In genomic region chr7:90210947-90211346, GRCm38 (mm10) we compare ENCODE assay signal across 22 mouse cellular contexts. TPM values are rescaled to one million over a fixed set of nuclear protein-coding genes. Genes with fewer than 3 reads are reported as not detected.
A peak's percentile ranks its signal among the peaks of the same experiment; 100 is the strongest.
DNase-seq lines count a peak whose midpoint lies in the region; ATAC-seq and TF ChIP-seq lines count a peak whose summit lies in the region.
"Had no signal": no experiment of that assay in that cellular context is flagged by ENCODE, and none has a peak within 500 bp of the region (broad histone marks: within the 10 kb centered on the region; RNA-seq: fewer than 3 reads in every experiment).

No protein-coding gene starts in this region.

- H3K27ac ChIP-seq in heart, postnatal 0 days (ENCODE audit: low read depth), result no peak overlapping the region
- H3K27ac ChIP-seq in kidney, embryonic 16.5 days (ENCODE audit: low read length), result no peak overlapping the region
- H3K27ac ChIP-seq in kidney, embryonic 15.5 days, result no peak overlapping the region
- no peak overlapping the region for H3K27ac ChIP-seq in liver, embryonic 12.5 days
- H3K27ac ChIP-seq in liver, embryonic 15.5 days (replicated peaks), result no peak overlapping the region
- H3K27ac ChIP-seq: embryonic facial prominence, embryonic 10.5 days; hindbrain, embryonic 14.5 days had no signal

- peaks cover 35% of the 10 kb centered on the region for H3K36me3 ChIP-seq in heart, postnatal 0 days (replicated peaks; ENCODE audit: control insufficient read depth, insufficient read depth, low read length)
- H3K36me3 ChIP-seq in kidney, embryonic 16.5 days (ENCODE audit: insufficient read depth, low read length), result peaks cover 24% of the 10 kb centered on the region
- H3K36me3 ChIP-seq in kidney, embryonic 15.5 days, result peaks cover 28% of the 10 kb centered on the region
- peaks cover 44% of the 10 kb centered on the region for H3K36me3 ChIP-seq in liver, embryonic 12.5 days
- peaks cover 42% of the 10 kb centered on the region for H3K36me3 ChIP-seq in liver, embryonic 15.5 days (replicated peaks)

- no peak for TF ChIP-seq EP300 in heart, postnatal 0 days (IDR thresholded peaks at IDR 0.05; ENCODE audit: low read depth)

- no peak for TF ChIP-seq CTCF in heart, postnatal 0 days (IDR thresholded peaks at IDR 0.05; ENCODE audit: low read depth)

- intact Hi-C loops in heart, postnatal 14 days (cut with DNase I), result no loop called here

- H3K27me3 ChIP-seq in heart, postnatal 0 days (ENCODE audit: control insufficient read depth, insufficient read depth, low read length), result no peaks in the 10 kb centered on the region
- H3K27me3 ChIP-seq in kidney, embryonic 16.5 days (ENCODE audit: insufficient read depth, low read length), result no peaks in the 10 kb centered on the region
- no peaks in the 10 kb centered on the region for H3K27me3 ChIP-seq in kidney, embryonic 15.5 days
- H3K27me3 ChIP-seq in liver, embryonic 12.5 days (replicated peaks), result no peaks in the 10 kb centered on the region
- H3K27me3 ChIP-seq in liver, embryonic 15.5 days, result no peaks in the 10 kb centered on the region
- H3K27me3 ChIP-seq: heart, embryonic 12.5 days had no signal

- H3K9ac ChIP-seq in heart, postnatal 0 days (replicated peaks; ENCODE audit: low read depth, low read length), result no peak overlapping the region
- H3K9ac ChIP-seq in kidney, embryonic 16.5 days (replicated peaks; ENCODE audit: low read length), result no peak overlapping the region
- H3K9ac ChIP-seq in kidney, embryonic 15.5 days, result no peak overlapping the region
- no peak overlapping the region for H3K9ac ChIP-seq in liver, embryonic 12.5 days
- H3K9ac ChIP-seq in liver, embryonic 15.5 days, result no peak overlapping the region
- H3K9ac ChIP-seq: heart, embryonic 12.5 days; hindbrain, embryonic 14.5 days had no signal

- no peaks in the 10 kb centered on the region for H3K4me1 ChIP-seq in heart, postnatal 0 days (ENCODE audit: control insufficient read depth, insufficient read depth)
- no peaks in the 10 kb centered on the region for H3K4me1 ChIP-seq in kidney, embryonic 16.5 days (ENCODE audit: insufficient read depth, low read length)
- no peaks in the 10 kb centered on the region for H3K4me1 ChIP-seq in kidney, embryonic 15.5 days
- H3K4me1 ChIP-seq in liver, embryonic 12.5 days, result peaks cover 14% of the 10 kb centered on the region
- peaks cover 6% of the 10 kb centered on the region; the same call in 1 of the 2 replicates for H3K4me1 ChIP-seq in liver, embryonic 15.5 days (replicated peaks)
- H3K4me1 ChIP-seq: embryonic facial prominence, embryonic 10.5 days; heart, embryonic 12.5 days had no signal

- no peak overlapping the region for H3K4me2 ChIP-seq in heart, postnatal 0 days (ENCODE audit: low read depth, low read length)
- no peak overlapping the region for H3K4me2 ChIP-seq in kidney, embryonic 16.5 days (replicated peaks; ENCODE audit: low read depth, low read length)
- no peak overlapping the region for H3K4me2 ChIP-seq in kidney, embryonic 15.5 days
- H3K4me2 ChIP-seq in liver, embryonic 12.5 days, result no peak overlapping the region
- no peak overlapping the region for H3K4me2 ChIP-seq in liver, embryonic 15.5 days
- H3K4me2 ChIP-seq: heart, embryonic 12.5 days; hindbrain, embryonic 14.5 days had no signal

- no peak for DNase-seq in heart, postnatal 0 days (ENCODE audit: low spot score)
- DNase-seq in heart, postnatal 14 days, result no peak
- DNase-seq in testis, postnatal 14 days (ENCODE audit: low spot score), result no peak
- no peak for DNase-seq in spleen, postnatal 10 days (ENCODE audit: low spot score in 2 of 2)
- DNase-seq: adrenal gland, adult 8-10 months; adrenal gland, postnatal 36 days; cerebellum, adult 2 months; cerebellum, postnatal 10 days; gastrocnemius, postnatal 14 days; heart, postnatal 4 days had no signal

- H3K4me3 ChIP-seq in heart, postnatal 0 days (ENCODE audit: low read depth, low read length), result no peak overlapping the region
- no peak overlapping the region for H3K4me3 ChIP-seq in kidney, embryonic 16.5 days (ENCODE audit: low read length)
- H3K4me3 ChIP-seq in kidney, embryonic 15.5 days (replicated peaks), result no peak overlapping the region
- H3K4me3 ChIP-seq in liver, embryonic 12.5 days, result no peak overlapping the region
- no peak overlapping the region for H3K4me3 ChIP-seq in liver, embryonic 15.5 days (replicated peaks)
- H3K4me3 ChIP-seq: embryonic facial prominence, embryonic 10.5 days; heart, embryonic 12.5 days had no signal

- H3K9me3 ChIP-seq in heart, postnatal 0 days (replicated peaks; ENCODE audit: control insufficient read depth, low read length), result no peaks in the 10 kb centered on the region
- H3K9me3 ChIP-seq in kidney, embryonic 16.5 days (ENCODE audit: low read length), result no peaks in the 10 kb centered on the region
- no peaks in the 10 kb centered on the region for H3K9me3 ChIP-seq in kidney, embryonic 15.5 days (replicated peaks)
- H3K9me3 ChIP-seq in liver, embryonic 12.5 days (replicated peaks), result no peaks in the 10 kb centered on the region
- H3K9me3 ChIP-seq in liver, embryonic 15.5 days (replicated peaks), result no peaks in the 10 kb centered on the region
- H3K9me3 ChIP-seq: embryonic facial prominence, embryonic 10.5 days; heart, embryonic 12.5 days had no signal

- ATAC-seq in heart, postnatal 0 days (ENCODE audit: insufficient read depth, low read depth), result peak; percentile 6; the same call in 1 of the 2 replicates
- ATAC-seq in kidney, embryonic 16.5 days (ENCODE audit: low FRiP score, low TSS enrichment), result 0 out of 2 replicates have a peak, but pooled peaks have one; percentile 25
- ATAC-seq in kidney, embryonic 15.5 days (replicated peaks; ENCODE audit: low FRiP score), result no peak
- peak; percentile 44 for ATAC-seq in liver, embryonic 12.5 days
- ATAC-seq in liver, embryonic 15.5 days (ENCODE audit: insufficient read depth), result peak; percentile 38
- ATAC-seq: forebrain, embryonic 14.5 days had no signal

RNA-seq across cellular contexts. Expression of gene Ccdc83, which starts 54.6 kb away (rescaled TPM):
- total RNA-seq in heart, postnatal 0 days (2014; rRNA removed; ENCODE audit: low replicate concordance), result not detected in 2 replicates
- polyA plus RNA-seq in heart, postnatal 0 days (2015; fragmentation: Nextera tagmentation; extraction: Ambion mirVana), result not detected in 2 replicates
- total RNA-seq in heart, postnatal 14 days (2021), result under 1 TPM in 1 of 2 experiments, not detected in 1; 0.26 TPM
- not detected in 2 replicates for polyA plus RNA-seq in kidney, embryonic 16.5 days (2015; fragmentation: Nextera tagmentation; extraction: Ambion mirVana)
- polyA plus RNA-seq in kidney, embryonic 15.5 days (2015; fragmentation: Nextera tagmentation; extraction: Ambion mirVana), result not detected in 2 replicates
- polyA plus RNA-seq in liver, embryonic 12.5 days (2016; fragmentation: Nextera tagmentation; extraction: Ambion mirVana), result not detected in 2 replicates
- not detected in 2 replicates for polyA plus RNA-seq in liver, embryonic 15.5 days (2015; fragmentation: Nextera tagmentation; extraction: Ambion mirVana)
- total RNA-seq: adrenal gland, adult 8-10 months; adrenal gland, postnatal 36 days; gastrocnemius, adult 18-20 months; granulocyte monocyte progenitor cell, adult 5-6 weeks; heart, postnatal 4 days had no signal
- polyA plus RNA-seq: cerebellum, adult 2 months; embryonic facial prominence, embryonic 10.5 days; embryonic facial prominence, embryonic 14.5 days; forebrain, embryonic 14.5 days; heart, embryonic 12.5 days; heart, embryonic 16.5 days; hindbrain, embryonic 14.5 days had no signal
